Mouse (Mus musculus) CH12.LX (cell line): Measurements from ENCODE around the gene Mylk3. TPM values are rescaled to one million over a fixed set of nuclear protein-coding genes. Genes with fewer than 3 reads are reported as not detected.

Source experiments
- DNase-seq: peaks from one replicate; pipeline ENCODE4 v3.0.0-alpha.2; 2013; ENCODE audit errors: extremely low read depth
- H3K27ac ChIP-seq: 2 replicates; pipeline ENCODE4 v1.5.1; 2012; ENCODE audit warnings: low read depth, mild to moderate bottlenecking, control low read depth, moderate library complexity; ENCODE audit not compliant: insufficient read depth
- H3K27me3 ChIP-seq: replicated peaks from 2 replicates; pipeline ENCODE3; 2012; ENCODE audit warnings: inconsistent platforms
- H3K36me3 ChIP-seq, 2 experiments: replicated peaks in 1 of 2; 2 replicates each; pipeline versions ENCODE3 to v1.6.1; 2012; ENCODE audit warnings: inconsistent platforms in 1 of 2, low read length in 1 of 2, mild to moderate bottlenecking in 1 of 2, mixed read lengths in 1 of 2, moderate library complexity in 1 of 2; ENCODE audit not compliant: control insufficient read depth in 1 of 2, insufficient read depth in 1 of 2
- H3K4me1 ChIP-seq, 2 experiments: 2 replicates each; pipeline ENCODE4 v1.6.1; 2012; ENCODE audit warnings: inconsistent platforms in 1 of 2, moderate library complexity in 1 of 2; ENCODE audit not compliant: insufficient read depth in 2 of 2, control insufficient read depth in 1 of 2
- H3K4me2 ChIP-seq: 2 replicates; pipeline ENCODE4 v1.6.1; 2012; ENCODE audit warnings: low read depth, mild to moderate bottlenecking, control low read depth; ENCODE audit not compliant: poor library complexity, insufficient read depth, severe bottlenecking
- H3K4me3 ChIP-seq, 3 experiments: fragments of 150-350 bp in 1 of 3; sonication (generic) in 1 of 3; replicated peaks in 1 of 3; 2 replicates each; pipeline versions ENCODE3 to v1.5.1; 2011 to 2012; ENCODE audit warnings: low read depth in 2 of 3, low read length in 2 of 3, mild to moderate bottlenecking in 2 of 3, moderate library complexity in 2 of 3, control low read depth in 1 of 3, improper control_type of control experiment in 1 of 3, inconsistent platforms in 1 of 3, mixed read lengths in 1 of 3; ENCODE audit not compliant: poor library complexity in 1 of 3
- H3K79me2 ChIP-seq: replicated peaks from 2 replicates; pipeline ENCODE4 v1.6.1; 2012; ENCODE audit warnings: mild to moderate bottlenecking, moderate library complexity; ENCODE audit not compliant: control insufficient read depth, poor library complexity, insufficient read depth, severe bottlenecking; ENCODE audit errors: extremely low read depth
- H3K9ac ChIP-seq: 2 replicates; pipeline ENCODE4 v1.6.1; 2012; ENCODE audit warnings: low read depth, mild to moderate bottlenecking, control low read depth, moderate library complexity; ENCODE audit not compliant: insufficient read depth
- H3K9me3 ChIP-seq: replicated peaks from 2 replicates; pipeline ENCODE3; 2012; ENCODE audit warnings: low read length, inconsistent platforms, mixed read lengths
- BHLHE40 ChIP-seq: IDR thresholded peaks from 2 replicates; pipeline ENCODE4 v1.6.1; 2011; ENCODE audit warnings: mild to moderate bottlenecking, low read depth, low read length, improper control_type of control experiment
- CHD1 ChIP-seq: IDR thresholded peaks from 2 replicates; pipeline ENCODE4 v1.6.1; 2012; ENCODE audit warnings: low read depth, low read length, improper control_type of control experiment, inconsistent platforms
- CHD2 ChIP-seq: IDR thresholded peaks from 2 replicates; pipeline ENCODE4 v1.6.1; 2011; ENCODE audit warnings: low read length, improper control_type of control experiment
- CTCF ChIP-seq, 2 experiments: IDR thresholded peaks in 1 of 2; conservative IDR thresholded peaks in 1 of 2; 2 replicates each; pipeline ENCODE4 v1.5.1; 2011 to 2012; ENCODE audit warnings: low read depth in 2 of 2, low read length in 2 of 2, improper control_type of control experiment in 1 of 2, inconsistent platforms in 1 of 2, mild to moderate bottlenecking in 1 of 2, moderate library complexity in 1 of 2
- E2F4 ChIP-seq: IDR thresholded peaks from 2 replicates; pipeline ENCODE4 v1.6.1; 2011; ENCODE audit warnings: low read depth, low read length, improper control_type of control experiment; ENCODE audit not compliant: insufficient replicate concordance
- ELF1 ChIP-seq: IDR thresholded peaks from 2 replicates; pipeline ENCODE4 v1.6.1; 2014; ENCODE audit warnings: low read depth, mild to moderate bottlenecking, inconsistent platforms, low read length, improper control_type of control experiment
- EP300 ChIP-seq: IDR thresholded peaks from 2 replicates; pipeline ENCODE4 v1.6.1; 2011; ENCODE audit warnings: low read length, improper control_type of control experiment
- ETS1 ChIP-seq: conservative IDR thresholded peaks from 2 replicates; pipeline ENCODE4 v1.6.1; 2012; ENCODE audit warnings: low read depth, mild to moderate bottlenecking, inconsistent platforms, low read length, improper control_type of control experiment, moderate library complexity
- GABPA ChIP-seq: IDR thresholded peaks from 2 replicates; pipeline ENCODE4 v1.6.1; 2012; ENCODE audit warnings: low read depth, low read length, improper control_type of control experiment, inconsistent platforms; ENCODE audit not compliant: insufficient replicate concordance
- HCFC1 ChIP-seq: IDR thresholded peaks from 2 replicates; pipeline ENCODE4 v1.6.1; 2012; ENCODE audit warnings: low read depth, mild to moderate bottlenecking, inconsistent platforms, low read length, improper control_type of control experiment
- IRF4 ChIP-seq: IDR thresholded peaks from 2 replicates; pipeline ENCODE4 v1.6.1; 2014; ENCODE audit warnings: low read depth, mild to moderate bottlenecking, inconsistent platforms, low read length, improper control_type of control experiment
- JUN ChIP-seq: IDR thresholded peaks from 2 replicates; pipeline ENCODE4 v1.6.1; 2011; ENCODE audit warnings: low read depth, mild to moderate bottlenecking, low read length, improper control_type of control experiment, moderate library complexity; ENCODE audit not compliant: insufficient read depth
- JUND ChIP-seq: conservative IDR thresholded peaks from 2 replicates; pipeline ENCODE4 v1.6.1; 2011; ENCODE audit warnings: low read depth, low read length, improper control_type of control experiment
- KAT2A ChIP-seq: IDR thresholded peaks from 2 replicates; pipeline ENCODE4 v1.6.1; 2012; ENCODE audit warnings: low read length, improper control_type of control experiment, inconsistent platforms; ENCODE audit not compliant: insufficient replicate concordance
- MAFK ChIP-seq: IDR thresholded peaks from 2 replicates; pipeline ENCODE4 v1.6.1; 2011; ENCODE audit warnings: low read length, improper control_type of control experiment; ENCODE audit not compliant: insufficient replicate concordance
- MAX ChIP-seq: IDR thresholded peaks from 2 replicates; pipeline ENCODE4 v1.6.1; 2011; ENCODE audit warnings: low read length, improper control_type of control experiment
- MAZ ChIP-seq: IDR thresholded peaks from 2 replicates; pipeline ENCODE4 v1.6.1; 2012; ENCODE audit warnings: low read depth, mild to moderate bottlenecking, inconsistent platforms, low read length, improper control_type of control experiment, moderate library complexity
- MEF2A ChIP-seq: IDR thresholded peaks from 2 replicates; pipeline ENCODE4 v1.6.1; 2014; ENCODE audit warnings: low read depth, mild to moderate bottlenecking, inconsistent platforms, low read length, improper control_type of control experiment, borderline replicate concordance
- MXI1 ChIP-seq: IDR thresholded peaks from 2 replicates; pipeline ENCODE4 v1.6.1; 2011; ENCODE audit warnings: mild to moderate bottlenecking, low read depth, low read length, improper control_type of control experiment
- MYC ChIP-seq: IDR thresholded peaks from 2 replicates; pipeline ENCODE4 v1.6.1; 2011; ENCODE audit warnings: low read depth, mild to moderate bottlenecking, improper control_type of control experiment, low read length
- NELFE ChIP-seq: IDR thresholded peaks from 2 replicates; pipeline ENCODE4 v1.6.1; 2011; ENCODE audit warnings: low read depth, low read length, improper control_type of control experiment
- NRF1 ChIP-seq: IDR thresholded peaks from 2 replicates; pipeline ENCODE4 v1.6.1; 2014; ENCODE audit warnings: low read depth, mild to moderate bottlenecking, inconsistent platforms, low read length, improper control_type of control experiment, moderate library complexity
- PAX5 ChIP-seq: IDR thresholded peaks from 2 replicates; pipeline ENCODE4 v1.6.1; 2012; ENCODE audit warnings: low read length, inconsistent platforms, mixed read lengths
- POLR2A ChIP-seq: IDR thresholded peaks from 2 replicates; pipeline ENCODE4 v1.6.1; 2011; ENCODE audit warnings: low read depth, mild to moderate bottlenecking, improper control_type of control experiment, low read length
- POLR2AphosphoS2 ChIP-seq: IDR thresholded peaks from 2 replicates; pipeline ENCODE4 v1.6.1; 2011; ENCODE audit warnings: low read depth, low read length, improper control_type of control experiment
- RAD21 ChIP-seq: IDR thresholded peaks from 2 replicates; pipeline ENCODE4 v1.6.1; 2011; ENCODE audit warnings: low read depth, mild to moderate bottlenecking, low read length, improper control_type of control experiment, moderate library complexity
- RCOR1 ChIP-seq: conservative IDR thresholded peaks from 2 replicates; pipeline ENCODE4 v1.6.1; 2012; ENCODE audit warnings: low read depth, mild to moderate bottlenecking, inconsistent platforms, low read length, improper control_type of control experiment
- SIN3A ChIP-seq: IDR thresholded peaks from 2 replicates; pipeline ENCODE4 v1.6.1; 2012; ENCODE audit warnings: low read length, improper control_type of control experiment, inconsistent platforms
- SMC3 ChIP-seq: IDR thresholded peaks from 2 replicates; pipeline ENCODE4 v1.6.1; 2011; ENCODE audit warnings: low read depth, low read length, improper control_type of control experiment
- TBP ChIP-seq: conservative IDR thresholded peaks from 2 replicates; pipeline ENCODE4 v1.6.1; 2011; ENCODE audit warnings: low read depth, low read length, improper control_type of control experiment
- TCF12 ChIP-seq: IDR thresholded peaks from 2 replicates; pipeline ENCODE4 v1.6.1; 2014; ENCODE audit warnings: low read depth, mild to moderate bottlenecking, inconsistent platforms, low read length, improper control_type of control experiment
- UBTF ChIP-seq: IDR thresholded peaks from 2 replicates; pipeline ENCODE4 v1.6.1; 2012; ENCODE audit warnings: low read depth, mild to moderate bottlenecking, inconsistent platforms, low read length, improper control_type of control experiment, moderate library complexity
- USF1 ChIP-seq: IDR thresholded peaks from 2 replicates; pipeline ENCODE4 v1.6.1; 2014; ENCODE audit warnings: low read depth, mild to moderate bottlenecking, inconsistent platforms, low read length, improper control_type of control experiment
- USF2 ChIP-seq: conservative IDR thresholded peaks from 2 replicates; pipeline ENCODE4 v1.6.1; 2011; ENCODE audit warnings: low read depth, low read length, improper control_type of control experiment
- ZC3H11A ChIP-seq: IDR thresholded peaks from 2 replicates; pipeline ENCODE4 v1.6.1; 2012; ENCODE audit warnings: low read depth, mild to moderate bottlenecking, inconsistent platforms, low read length, improper control_type of control experiment
- ZKSCAN1 ChIP-seq: IDR thresholded peaks from 2 replicates; pipeline ENCODE4 v1.6.1; 2012; ENCODE audit warnings: low read depth, inconsistent platforms, low read length, improper control_type of control experiment, borderline replicate concordance
- ZMIZ1 ChIP-seq: IDR thresholded peaks from 2 replicates; pipeline ENCODE4 v1.6.1; 2012; ENCODE audit warnings: low read depth, mild to moderate bottlenecking, inconsistent platforms, low read length, improper control_type of control experiment
- ZNF384 ChIP-seq: IDR thresholded peaks from 2 replicates; pipeline ENCODE4 v1.6.1; 2012; ENCODE audit warnings: low read depth, low read length, improper control_type of control experiment, inconsistent platforms
- dilution Hi-C: fragments of 300-500 bp; cut with MboI; formaldehyde crosslinking; loops from 2 replicates; pipeline ENCODE4 v1.14.3; 2020; ENCODE audit warnings: low sequenced_read_pairs; ENCODE audit not compliant: extremely low pct_unique_long_range_greater_than_20kb, extremely low pct_ligation_motif_present
- in situ Hi-C: fragments of 300-500 bp; cut with MboI; formaldehyde crosslinking; loops from 3 replicates; pipeline ENCODE4 v1.14.3; 2019; ENCODE audit warnings: low sequenced_read_pairs, low pct_ligation_motif_present, low pct_unique_long_range_greater_than_20kb, mixed read lengths
- polyA plus RNA-seq: library from polyadenylated mRNA; unstranded; fragments of >175 nt; gene quantifications from 2 replicates; pipeline ENCODE4 v1.2.1, GENCODE M21; 2012; ENCODE audit warnings: low read depth; ENCODE audit not compliant: insufficient read length
- total RNA-seq, 2 experiments: library from RNA; depleted of rRNA; stranded (reverse); fragments of 300-350 nt in 1 of 2; fragments of >200 nt in 1 of 2; gene quantifications; 2 replicates each; pipeline ENCODE4 v1.2.3; 2012 to 2014

Gene Mylk3
- total and polyA plus RNA-seq, 3 experiments = 0.07 to 0.08 TPM; not detected in 1

- H3K4me1 ChIP-seq = peaks cover 0 to 27% of the 10 kb centered on the region in 2 experiments; a peak in 2 of 4 replicates
- peak within 1 kb of the TSS; percentile 91 for H3K4me2 ChIP-seq
- H3K9ac ChIP-seq = peak within 1 kb of the TSS; percentile 38
- no peaks in the 10 kb centered on the region for H3K9me3 ChIP-seq
- H3K4me3 ChIP-seq = peak within 1 kb of the TSS; percentile 78 to 82 (median 80)
- dilution Hi-C loops = no loop called here
- H3K27ac ChIP-seq = peak within 1 kb of the TSS; percentile 91
- peaks cover 35% of the 10 kb centered on the region for H3K79me2 ChIP-seq
- peak; percentile 66; the same call in 1 of the 2 replicates for TF ChIP-seq UBTF
- TF ChIP-seq HCFC1 = peak; percentile 20; the same call in 1 of the 2 replicates
- TF ChIP-seq ETS1 = no peak
- no peak for TF ChIP-seq SMC3
- TF ChIP-seq ZKSCAN1 = no peak
- TF ChIP-seq GABPA = no peak
- TF ChIP-seq MAZ = no peak
- TF ChIP-seq RCOR1 = no peak
- TF ChIP-seq KAT2A = no peak
- peak; percentile 40; the same call in 1 of the 2 replicates for TF ChIP-seq MEF2A
- TF ChIP-seq JUN = no peak
- no peak for TF ChIP-seq JUND
- no peak for TF ChIP-seq PAX5
- TF ChIP-seq E2F4 = no peak
- TF ChIP-seq EP300 = no peak
- peak; percentile 13; the same call in 1 of the 2 replicates for TF ChIP-seq IRF4
- no peak for TF ChIP-seq CHD2
- peak; percentile 28; the same call in 1 of the 2 replicates for TF ChIP-seq MYC
- peak; percentile 49 for TF ChIP-seq BHLHE40
- TF ChIP-seq CHD1 = no peak
- no peak for TF ChIP-seq USF1
- TF ChIP-seq ZC3H11A = no peak
- peak; percentile 93 for TF ChIP-seq POLR2A
- no peak for TF ChIP-seq CTCF (conservative IDR thresholded peaks at IDR 0.05 in 1 of 2, IDR thresholded peaks at IDR 0.05 in 1 of 2; ENCODE audit: low read depth in 2 of 2, low read length in 2 of 2)
- TF ChIP-seq MAFK = no peak
- peak; percentile 42; the same call in 1 of the 2 replicates for TF ChIP-seq POLR2AphosphoS2
- peak; percentile 44; the same call in 1 of the 2 replicates for TF ChIP-seq ELF1
- TF ChIP-seq ZNF384 = peak; percentile 68
- no peak for TF ChIP-seq USF2
- peak; percentile 97 for TF ChIP-seq NRF1
- TF ChIP-seq RAD21 = no peak
- peak; percentile 66; the same call in 1 of the 2 replicates for TF ChIP-seq MAX
- TF ChIP-seq ZMIZ1 = peak; percentile 73
- TF ChIP-seq SIN3A = peak; percentile 57
- TF ChIP-seq MXI1 = peak; percentile 69
- TF ChIP-seq TCF12 = peak; percentile 77
- peak; percentile 94 for TF ChIP-seq NELFE
- 0 out of 2 replicates have a peak, but pooled peaks have one; percentile 14 for TF ChIP-seq TBP
- no peaks in the 10 kb centered on the region for H3K27me3 ChIP-seq
- DNase-seq = peak; percentile 94
- in situ Hi-C loops = no loop called here
- no peaks in the 10 kb centered on the region for H3K36me3 ChIP-seq
These were observed 46.2 kb upstream of the Mylk3 start, which contains the start of gene 4921524J17Rik for GRCm38 (mm10) chr8:85432168-85433016. 4921524J17Rik (minus strand) TSS chr8:85432833.
